Mouse (Mus musculus) left cerebral cortex, postnatal 36 days (tissue): Measurements from ENCODE around the gene Col15a1. TPM values are rescaled to one million over a fixed set of nuclear protein-coding genes. Genes with fewer than 3 reads are reported as not detected.

Experiments used
- DNase-seq, 2 experiments: peaks; one replicate each; pipeline ENCODE4 v3.0.0; 2021 to 2022; ENCODE audit warnings: low spot score in 2 of 2, mixed read lengths in 1 of 2
- intact Hi-C: fragments of 180-260 bp; cut with DNase I; formaldehyde crosslinking; loops from one replicate; pipeline ENCODE4 v1.15.1; 2025
- total RNA-seq, 2 experiments: library from RNA; stranded (reverse); gene quantifications; 2 replicates each; pipeline ENCODE4 v1.2.3; 2021

Gene Col15a1
- total RNA-seq, 2 experiments from 2014 or later: 5.7 to 8.3 TPM

DNA sequence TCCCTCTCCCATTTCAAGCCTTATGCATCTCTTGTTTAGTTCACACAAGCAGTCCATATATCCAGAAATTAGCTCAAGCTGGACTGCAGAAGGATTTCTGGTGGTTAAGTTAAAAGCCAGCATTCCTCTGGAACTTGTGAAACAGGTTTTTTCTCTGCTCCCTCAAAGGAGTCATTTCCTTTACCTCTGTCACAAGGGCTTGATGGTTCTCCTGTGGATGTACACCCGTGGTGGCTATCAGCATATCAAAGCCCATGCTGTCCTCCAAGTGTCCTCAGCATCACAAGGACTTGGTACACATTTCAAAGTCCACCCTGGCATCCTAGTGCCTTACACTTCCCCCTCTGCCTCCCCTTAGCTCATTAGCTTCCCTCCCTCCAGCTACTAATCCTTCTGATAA lies 121.3 kb downstream of the Col15a1 start:
- no peak for DNase-seq
- intact Hi-C loops: no loop called here

- no peak for DNase-seq
- intact Hi-C loops: no loop called here
Measured at GRCm38 (mm10) chr4:47330378-47331052, 122.6 kb downstream of the Col15a1 start.

GRCm38 (mm10) chr4:47332812-47333343 lies 124.9 kb downstream of the Col15a1 start:
- DNase-seq: no peak
- intact Hi-C loops: no loop called here

DNA sequence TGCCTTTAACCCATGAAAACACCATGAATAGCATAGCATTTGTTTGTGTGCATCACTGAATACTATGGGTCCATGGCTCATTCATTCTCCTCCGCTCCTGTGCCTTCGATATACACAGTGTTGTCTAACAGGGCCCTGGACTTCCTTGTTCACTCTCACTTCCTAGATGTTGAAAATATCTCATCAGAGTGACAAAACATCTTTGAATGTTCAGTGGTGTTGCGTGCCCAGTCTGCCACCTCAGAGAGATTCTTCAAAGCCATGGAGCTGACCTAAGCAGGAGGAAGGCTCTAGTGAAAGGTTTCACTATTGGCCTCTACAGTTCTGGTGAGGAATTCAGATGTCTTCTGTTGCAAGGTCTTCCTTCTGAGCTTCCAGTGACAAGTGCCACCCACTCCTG lies 125.6 kb downstream of the Col15a1 start:
- intact Hi-C loops: no loop called here
- no peak for DNase-seq

DNA sequence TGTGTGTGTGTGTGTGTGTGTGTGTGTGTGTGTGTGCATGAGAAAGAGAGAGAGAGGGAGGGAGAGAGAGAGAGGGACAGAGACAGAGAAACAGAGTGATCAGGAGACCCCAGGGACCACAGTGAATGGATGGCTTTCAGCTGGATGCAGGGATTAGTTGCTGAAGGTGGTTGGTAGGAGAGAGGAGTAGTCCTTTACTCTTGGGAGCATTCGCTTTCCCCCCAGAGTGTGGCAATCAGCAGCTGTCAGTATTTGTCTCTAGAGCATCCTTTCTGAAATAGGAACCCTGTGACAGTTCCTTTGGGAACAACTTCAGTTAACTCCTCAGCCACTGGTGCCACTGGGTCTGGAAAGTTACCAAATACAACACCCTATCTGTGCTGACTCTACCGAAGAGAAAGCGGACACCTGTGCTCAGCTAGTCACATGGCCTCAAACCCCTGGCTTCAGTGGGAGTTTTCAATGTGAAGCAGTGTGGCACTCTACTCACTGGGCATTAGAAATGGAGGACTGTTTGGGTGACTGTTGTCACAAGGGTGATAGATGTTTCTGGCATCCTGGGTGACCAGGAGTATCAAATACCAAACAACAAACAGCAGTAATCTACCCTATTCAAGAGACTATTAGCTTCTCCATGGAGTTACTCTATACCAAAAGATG lies 129.1 kb downstream of the Col15a1 start:
- DNase-seq: no peak
- intact Hi-C loops: no loop called here

DNA sequence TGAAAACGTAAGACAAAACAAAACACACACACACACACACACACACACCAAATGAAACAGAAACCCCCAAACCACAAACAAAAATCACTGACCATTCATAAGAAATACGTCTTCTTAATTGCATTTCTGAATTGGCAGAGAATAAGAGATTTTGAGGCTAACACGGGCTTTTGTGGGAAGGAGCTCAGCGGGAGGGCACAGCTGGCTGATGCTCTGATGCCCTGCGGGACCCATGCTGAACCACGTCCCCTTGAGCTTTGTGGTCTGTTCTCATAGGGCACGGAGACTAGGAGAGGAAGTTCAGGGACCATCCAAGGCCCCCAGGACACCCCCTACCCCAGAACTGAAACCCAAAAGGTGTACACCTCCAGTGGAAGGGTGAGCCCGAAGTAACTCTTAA lies 134.7 kb downstream of the Col15a1 start:
- no peak for DNase-seq
- intact Hi-C loops: no loop called here

DNA sequence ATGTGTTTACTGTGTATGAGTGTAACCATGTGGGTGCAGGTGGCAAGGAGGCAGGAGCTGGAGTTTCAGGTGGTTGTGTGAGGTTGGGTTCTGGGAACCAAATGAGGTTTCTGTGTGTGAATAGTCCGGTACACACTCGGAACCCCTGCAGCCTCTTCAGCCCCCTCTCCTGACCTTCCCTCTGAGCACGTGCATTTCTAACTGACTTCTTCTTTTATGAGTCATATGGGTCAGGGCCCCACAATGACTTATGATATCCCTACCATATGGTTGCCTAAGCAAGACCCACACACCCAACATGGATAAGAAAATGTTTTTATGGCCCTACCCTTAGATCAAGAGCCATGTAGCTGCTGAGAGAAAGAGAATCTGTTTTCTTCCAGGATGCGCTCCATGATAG lies 139.1 kb downstream of the Col15a1 start:
- intact Hi-C loops: no loop called here
- DNase-seq: no peak

DNA sequence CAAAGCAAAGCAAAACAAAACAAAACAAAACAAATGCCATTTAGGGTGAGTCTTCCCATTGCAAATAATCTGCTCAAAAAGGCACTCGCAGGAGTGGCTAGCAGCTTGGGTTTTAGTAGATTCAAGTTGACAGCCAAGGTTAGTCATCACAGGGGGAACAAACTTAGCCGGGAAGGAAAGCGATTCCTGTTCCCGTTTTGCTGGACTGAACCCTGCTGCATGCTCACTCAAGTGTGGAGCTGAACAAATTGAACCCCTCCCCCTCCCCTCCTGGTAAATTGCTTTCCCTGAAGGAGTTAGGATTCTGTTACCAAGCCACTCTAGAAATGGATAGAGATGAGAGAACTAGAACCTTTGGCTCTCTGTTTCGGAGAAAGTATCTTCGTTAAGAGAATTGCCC lies 141.8 kb downstream of the Col15a1 start:
- DNase-seq: no peak
- intact Hi-C loops: no loop called here

GRCm38 (mm10) chr4:47351386-47352049 lies 143.6 kb downstream of the Col15a1 start:
- intact Hi-C loops: loop anchor here (2.0 kb wide), 1 partner anchor 101 kb away; no protein-coding TSS in a partner anchor
- DNase-seq: peak in 1 of 2 experiments; percentile 13

GRCm38 (mm10) chr4:47352061-47352661 lies 144.2 kb downstream of the Col15a1 start:
- DNase-seq: peak; percentile 75 to 82
- intact Hi-C loops: loop anchor here (2.0 kb wide), 1 partner anchor 101 kb away; no protein-coding TSS in a partner anchor

DNA sequence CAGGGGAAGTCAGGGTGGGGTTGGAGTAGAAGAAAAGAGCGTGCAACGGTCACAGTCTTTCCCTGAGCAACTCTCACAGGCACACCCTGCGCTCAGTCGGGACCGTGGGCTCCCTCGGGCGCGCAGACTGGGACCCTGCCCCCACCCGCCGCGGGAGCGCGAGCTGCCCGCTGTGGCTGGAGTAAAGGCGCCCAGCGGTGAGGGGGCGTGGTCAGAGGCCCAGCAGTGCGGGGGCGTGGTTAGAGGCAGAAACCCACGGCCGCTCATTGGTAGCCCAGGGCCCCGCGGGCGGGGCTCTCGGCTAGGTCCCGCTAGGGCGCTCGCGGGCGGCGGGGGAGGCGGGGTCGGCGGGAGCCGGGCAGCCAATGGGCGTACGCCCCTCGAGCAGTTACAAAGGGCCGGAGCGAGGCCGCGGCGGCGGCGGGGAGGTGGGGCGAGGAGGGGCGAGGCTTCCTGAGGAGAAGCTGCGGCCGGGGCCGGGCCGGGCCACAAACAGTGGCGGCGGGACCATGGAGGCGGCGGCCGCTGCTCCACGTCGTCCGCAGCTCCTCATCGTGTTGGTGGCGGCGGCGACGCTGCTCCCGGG lies 144.9 kb downstream of the Col15a1 start, which contains the start of gene Tgfbr1:
TSS of gene Tgfbr1 (plus strand) at position 420 of the 586 bp plus-strand sequence.
- intact Hi-C loops: loop anchor here (2.0 kb wide), 1 partner anchor 102 kb away; no protein-coding TSS in a partner anchor
- DNase-seq: peak; percentile 91 to 93

DNA sequence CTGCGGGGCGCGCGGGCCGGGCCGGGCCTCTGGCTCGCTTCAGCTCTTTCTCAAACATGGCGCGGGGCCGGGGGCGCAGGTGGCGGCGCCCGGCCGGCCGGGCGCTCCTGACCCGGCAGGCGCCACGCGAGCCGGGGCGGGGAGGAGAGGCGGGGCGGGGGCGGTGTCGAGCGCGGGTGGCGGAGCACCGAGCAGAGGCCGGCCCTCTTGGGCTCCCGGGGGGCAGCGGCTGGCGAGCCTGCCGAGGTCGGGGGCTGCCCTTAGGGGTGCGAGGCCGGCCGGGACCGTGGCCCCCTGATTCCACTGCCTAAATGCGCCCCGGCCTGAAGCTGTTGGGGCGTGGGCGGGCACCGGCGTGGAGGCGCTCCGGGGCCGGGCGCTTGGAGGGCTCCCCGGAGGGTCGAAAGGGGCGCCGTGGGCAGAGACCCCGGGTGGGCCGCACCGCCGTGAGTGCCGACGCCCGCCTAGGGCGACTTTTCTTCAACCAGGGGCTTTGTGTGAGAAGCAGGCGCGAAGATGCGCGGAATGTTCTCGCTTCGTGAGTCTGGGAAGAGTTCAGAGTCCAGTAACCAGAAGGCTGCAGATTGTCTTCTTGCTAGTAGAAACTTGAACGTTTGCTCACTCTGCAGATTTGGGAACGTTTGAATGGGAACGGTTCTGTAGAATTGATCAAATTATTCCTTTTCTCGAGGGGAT lies 145.6 kb downstream of the Col15a1 start:
- intact Hi-C loops: loop anchor here (2.0 kb wide), 1 partner anchor 103 kb away; no protein-coding TSS in a partner anchor
- peak; percentile 26 to 49 for DNase-seq

GRCm38 (mm10) chr4:47354304-47354703 lies 146.3 kb downstream of the Col15a1 start:
- intact Hi-C loops: no loop called here
- no peak for DNase-seq

- intact Hi-C loops: no loop called here
- DNase-seq: no peak
Measured at GRCm38 (mm10) chr4:47362662-47363061, 154.7 kb downstream of the Col15a1 start.

Other genes starting within 250 kb of the Col15a1 start
- gene Gabbr2, start 216.3 kb upstream of the Col15a1 start, total RNA-seq: 100 to 1,000 TPM; 253 to 276 TPM
- gene Anks6, start 150.7 kb upstream of the Col15a1 start, total RNA-seq: 10 to 100 TPM; 14.7 to 21.2 TPM
- gene Galnt12, start 116.3 kb upstream of the Col15a1 start, total RNA-seq: 1 to 10 TPM in 1 of 2 experiments, under 1 TPM in 1; 0.72 to 1.1 TPM
- 10 to 100 TPM; 18.9 to 20.2 TPM for gene Tgfbr1, start 145.1 kb downstream of the Col15a1 start, total RNA-seq